ENCODE assay signal across 7 mouse cellular contexts in the genomic region with DNA sequence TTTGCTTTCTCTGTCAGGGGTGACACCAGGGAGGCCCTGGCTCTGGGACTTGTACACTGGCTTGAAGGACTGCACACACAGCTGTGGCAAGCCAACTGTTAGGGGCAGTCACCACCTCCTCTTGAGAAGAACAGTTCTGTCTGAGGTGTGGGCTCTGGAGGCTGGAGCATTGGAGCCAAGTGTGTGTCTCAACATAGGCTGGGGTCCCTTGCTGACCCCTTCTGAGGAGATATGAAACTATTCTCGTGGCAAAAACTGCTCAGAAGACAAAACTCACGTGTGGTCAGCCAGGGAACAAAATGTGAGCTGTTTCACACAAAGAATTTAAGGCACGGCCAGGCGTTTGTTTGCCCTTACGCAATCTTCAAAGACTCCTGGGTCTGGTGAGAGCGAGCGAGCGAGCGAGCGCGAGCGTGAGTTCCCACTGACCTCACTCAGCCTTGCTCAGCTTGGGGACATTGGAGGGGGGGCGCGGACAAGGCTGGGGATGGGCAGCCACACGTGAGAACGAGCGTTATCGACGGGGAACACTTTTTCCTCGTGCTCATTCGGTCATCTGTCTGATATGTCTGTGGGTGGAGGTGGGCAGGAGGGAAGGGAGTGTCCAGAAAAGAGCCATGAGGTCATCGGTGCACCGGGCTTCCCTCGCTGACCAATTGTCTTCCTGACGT. TPM values are rescaled to one million over a fixed set of nuclear protein-coding genes. Genes with fewer than 3 reads are reported as not detected.
DNase-seq lines count a peak whose midpoint lies in the region; ATAC-seq and TF ChIP-seq lines count a peak whose summit lies in the region.

No protein-coding gene starts in this region.

- no peaks in the 10 kb centered on the region for H3K36me3 ChIP-seq in heart, postnatal 0 days (replicated peaks; ENCODE audit: control insufficient read depth, insufficient read depth, low read length)
- H3K36me3 ChIP-seq in liver, adult 2 months (ENCODE audit: control insufficient read depth, insufficient read depth, low read length), result no peaks in the 10 kb centered on the region
- no peaks in the 10 kb centered on the region for H3K36me3 ChIP-seq in myocyte (ENCODE audit: control insufficient read depth, insufficient read depth)

- no peaks in the 10 kb centered on the region for H3K27me3 ChIP-seq in heart, postnatal 0 days (ENCODE audit: control insufficient read depth, insufficient read depth, low read length)
- H3K27me3 ChIP-seq in liver, adult 2 months (ENCODE audit: control insufficient read depth, insufficient read depth, low read length), result no peaks in the 10 kb centered on the region
- no peaks in the 10 kb centered on the region for H3K27me3 ChIP-seq in myocyte (ENCODE audit: control insufficient read depth, insufficient read depth, insufficient read length)

- peak overlapping the region; percentile 63 for H3K27ac ChIP-seq in heart, postnatal 0 days (ENCODE audit: low read depth)
- H3K27ac ChIP-seq in liver, adult 2 months (replicated peaks; ENCODE audit: insufficient read depth, low read depth, low read length), result peak overlapping the region; percentile 51

- no peak for TF ChIP-seq POLR2A in liver, adult 2 months (IDR thresholded peaks at IDR 0.05; ENCODE audit: extremely low read depth, insufficient read depth, low read length)
- peak; percentile 64 for TF ChIP-seq POLR2A in myocyte (IDR thresholded peaks at IDR 0.05; ENCODE audit: insufficient read length, low read depth)

- H3K4me2 ChIP-seq in heart, postnatal 0 days (ENCODE audit: low read depth, low read length), result peak overlapping the region; percentile 53
- H3K4me2 ChIP-seq in myocyte (ENCODE audit: low read depth), result peak overlapping the region; percentile 81

- WGBS in heart, postnatal 0 days, result 5% methylated on average over 25 of the region's 25 CpGs
- WGBS in liver, adult 2 months, result 12% methylated on average over 25 of the region's 25 CpGs

- H3K4me3 ChIP-seq in heart, postnatal 0 days (ENCODE audit: low read depth, low read length), result peak overlapping the region; percentile 11
- H3K4me3 ChIP-seq in liver, adult 2 months (ENCODE audit: insufficient read depth, low read depth, low read length), result peak overlapping the region; percentile 58
- peak overlapping the region; percentile 12 for H3K4me3 ChIP-seq in myocyte

- H3K4me1 ChIP-seq in heart, postnatal 0 days (ENCODE audit: control insufficient read depth, insufficient read depth), result peaks cover 16% of the 10 kb centered on the region; the same call in 1 of the 2 replicates
- peaks cover 7% of the 10 kb centered on the region for H3K4me1 ChIP-seq in liver, adult 2 months (ENCODE audit: control insufficient read depth, insufficient read depth, low read length)

- TF ChIP-seq EP300 in heart, postnatal 0 days (IDR thresholded peaks at IDR 0.05; ENCODE audit: low read depth), result peak; percentile 82

- H3K9ac ChIP-seq in heart, postnatal 0 days (replicated peaks; ENCODE audit: low read depth, low read length), result peak overlapping the region; percentile 33
- H3K9ac ChIP-seq in liver, adult 2 months (ENCODE audit: low read depth, low read length), result peak overlapping the region; percentile 71

- ATAC-seq in heart, postnatal 0 days (ENCODE audit: insufficient read depth, low read depth), result peak; percentile 68

- TF ChIP-seq CTCF in heart, postnatal 0 days (IDR thresholded peaks at IDR 0.05; ENCODE audit: low read depth), result no peak
- TF ChIP-seq CTCF in liver, adult 2 months (IDR thresholded peaks at IDR 0.05; ENCODE audit: low read depth, low read length), result no peak

- H3ac ChIP-seq in myocyte (ENCODE audit: control insufficient read depth, insufficient read length), result no peak overlapping the region

- no peaks in the 10 kb centered on the region for H3K79me2 ChIP-seq in liver, adult 2 months (ENCODE audit: control insufficient read depth, insufficient read depth, low read length)
- H3K79me2 ChIP-seq in myocyte (ENCODE audit: control insufficient read depth, insufficient read depth), result no peaks in the 10 kb centered on the region

- peak; percentile 82 for DNase-seq in 416B (ENCODE audit: low read depth)
- peak; percentile 76 for DNase-seq in Muller cell, postnatal 12 days (ENCODE audit: inconsistent ontology term)
- peak; percentile 65 for DNase-seq in heart, postnatal 0 days (ENCODE audit: low spot score)
- peak; percentile 90 for DNase-seq in liver, adult 2 months (ENCODE audit: extremely low read depth, low read depth, low spot score)
- DNase-seq in ovary, postnatal 36 days (ENCODE audit: low spot score), result no peak
- no peak for DNase-seq in frontal cortex, postnatal 36 days (ENCODE audit: low spot score in 2 of 2)

- no peaks in the 10 kb centered on the region for H3K9me3 ChIP-seq in heart, postnatal 0 days (replicated peaks; ENCODE audit: control insufficient read depth, low read length)

TF ChIP-seq in myocyte, 11 proteins besides CTCF, POLR2A, EP300 and RAD21:
- TF ChIP-seq MAX (IDR thresholded peaks at IDR 0.05; ENCODE audit: low read depth), result no peak
- peak; percentile 25 for TF ChIP-seq TCF3 (IDR thresholded peaks at IDR 0.05; ENCODE audit: insufficient read length, low read depth)
- TF ChIP-seq REST (IDR thresholded peaks at IDR 0.05; ENCODE audit: insufficient read depth, insufficient read length), result no peak
- TF ChIP-seq POLR2AphosphoS2 (IDR thresholded peaks at IDR 0.05; ENCODE audit: insufficient read length, low read depth), result peak; percentile 57
- TF ChIP-seq USF1 (IDR thresholded peaks at IDR 0.05; ENCODE audit: low read depth), result no peak
- no peak for TF ChIP-seq TCF12 (IDR thresholded peaks at IDR 0.05; ENCODE audit: insufficient read depth, poor library complexity, severe bottlenecking)
- TF ChIP-seq MYOG (IDR thresholded peaks at IDR 0.05; ENCODE audit: control insufficient read depth in 1 of 3, insufficient read depth in 1 of 3, insufficient read length in 2 of 3, low read depth in 2 of 3), result peak in 2 of 3 experiments; percentile 49 to 91
- no peak for TF ChIP-seq E2F4 (IDR thresholded peaks at IDR 0.05; ENCODE audit: insufficient read depth)
- no peak for TF ChIP-seq SRF (IDR thresholded peaks at IDR 0.05; ENCODE audit: control insufficient read depth, insufficient read length, low read depth)
- peak; percentile 8 to 84 (median 75) for TF ChIP-seq MYOD1 (IDR thresholded peaks at IDR 0.05; ENCODE audit: control insufficient read depth in 1 of 3, insufficient read length in 2 of 3, low read depth in 2 of 3)
- TF ChIP-seq CEBPB (IDR thresholded peaks at IDR 0.05; ENCODE audit: insufficient read depth, poor library complexity, severe bottlenecking), result peak; percentile 96

RNA-seq across cellular contexts. Expression of a gene that starts 48.3 kb away (rescaled TPM):
- total RNA-seq in heart, postnatal 0 days (2014; rRNA removed; ENCODE audit: low replicate concordance), result 31.1 and 33.5 TPM in 2 replicates
- polyA plus RNA-seq in heart, postnatal 0 days (2015; fragmentation: Nextera tagmentation; extraction: Ambion mirVana), result 11.8 and 14.6 TPM in 2 replicates
- total RNA-seq in liver, adult 2 months (2014; rRNA removed), result 1.2 and 1.3 TPM in 2 replicates
- polyA plus RNA-seq in liver, adult 2 months (2012; rRNA removed), result 0.80 and 2.0 TPM in 2 replicates
- polyA plus RNA-seq in myocyte (2012; fragmentation: generic; extraction: Trizol), result 1.1 TPM

Comparison
In these comparisons a context has a peak if more than half of its experiments do, and no peak if none do; other contexts are left out.
1. DNase-seq: peak in 416B (single experiment), Muller cell, postnatal 12 days (single experiment), heart, postnatal 0 days (single experiment) and liver, adult 2 months (single experiment); none in ovary, postnatal 36 days (single experiment) and frontal cortex, postnatal 36 days (0 of 2).
2. Peak in every context shown above with its lines, with median percentiles within 50 percentile points of each other: H3K4me3 ChIP-seq.